ENCODE assay signal across 17 mouse cellular contexts in genomic region chr5:118388419-118388818, GRCm38 (mm10).
DNase-seq lines count a peak whose midpoint lies in the region; ATAC-seq and TF ChIP-seq lines count a peak whose summit lies in the region.
"Had no signal": no experiment of that assay in that cellular context is flagged by ENCODE, and none has a peak within 500 bp of the region (broad histone marks: within the 10 kb centered on the region; RNA-seq: fewer than 3 reads in every experiment).

No protein-coding gene starts in this region.

- 0 out of 2 replicates have a peak, but pooled peaks cover 4% of the 10 kb centered on the region for H3K9me3 ChIP-seq in hindbrain, postnatal 0 days (ENCODE audit: low read length)
- peaks cover 18% of the 10 kb centered on the region for H3K9me3 ChIP-seq in hindbrain, embryonic 12.5 days (replicated peaks)
- 0 out of 2 replicates have a peak, but pooled peaks cover 4% of the 10 kb centered on the region for H3K9me3 ChIP-seq in neural tube, embryonic 15.5 days (replicated peaks)

- 0 out of 2 replicates have a peak, but pooled peaks have one; percentile 40 for ATAC-seq in hindbrain, postnatal 0 days
- ATAC-seq in hindbrain, embryonic 12.5 days (ENCODE audit: low FRiP score): no peak
- ATAC-seq in neural tube, embryonic 15.5 days (ENCODE audit: low FRiP score): no peak
- ATAC-seq: Patski had no signal

- peaks cover 3% of the 10 kb centered on the region; the same call in 1 of the 2 replicates for H3K4me1 ChIP-seq in hindbrain, postnatal 0 days (ENCODE audit: insufficient read depth, low read length)
- H3K4me1 ChIP-seq in hindbrain, embryonic 12.5 days: no peaks in the 10 kb centered on the region; the same call in 1 of the 2 replicates
- 0 out of 2 replicates have a peak, but pooled peaks cover 2% of the 10 kb centered on the region for H3K4me1 ChIP-seq in neural tube, embryonic 15.5 days
- H3K4me1 ChIP-seq: liver, embryonic 13.5 days had no signal

- DNase-seq in cerebellum, postnatal 14 days: peak; percentile 87 to 88
- no peak for DNase-seq in cerebellum, adult 9-10 months
- peak; percentile 84 for DNase-seq in hindbrain, postnatal 0 days (ENCODE audit: low spot score)
- DNase-seq in right cerebral cortex, adult 18-20 months: peak; percentile 57
- no peak for DNase-seq in right cerebral cortex, adult 2 months (ENCODE audit: low spot score in 2 of 2)
- peak; percentile 51 to 79 for DNase-seq in left cerebral cortex, postnatal 25 days (ENCODE audit: low spot score in 2 of 2)
- DNase-seq: cerebellum, adult 9-11 months; gastrocnemius, adult 2 months; kidney, adult 2 months; liver, embryonic 13.5 days; thymus, adult 2 months had no signal

- no peak overlapping the region for H3K4me2 ChIP-seq in hindbrain, postnatal 0 days (ENCODE audit: low read depth, low read length)
- H3K4me2 ChIP-seq in hindbrain, embryonic 12.5 days (replicated peaks): no peak overlapping the region
- H3K4me2 ChIP-seq in neural tube, embryonic 15.5 days: no peak overlapping the region
- H3K4me2 ChIP-seq: liver, embryonic 13.5 days had no signal

- TF ChIP-seq CTCF in hindbrain, postnatal 0 days (IDR thresholded peaks at IDR 0.05; ENCODE audit: low read depth): no peak

- intact Hi-C loops in left cerebral cortex, postnatal 25 days (cut with DNase I): no loop called here

- 51% methylated on average over 6 of the region's 6 CpGs for WGBS in hindbrain, postnatal 0 days
- WGBS in hindbrain, embryonic 12.5 days: 91% methylated on average over 6 of the region's 6 CpGs
- 86% methylated on average over 6 of the region's 6 CpGs for WGBS in neural tube, embryonic 15.5 days

- no peaks in the 10 kb centered on the region for H3K36me3 ChIP-seq in hindbrain, postnatal 0 days (ENCODE audit: insufficient read depth, low read length)
- H3K36me3 ChIP-seq in hindbrain, embryonic 12.5 days: no peaks in the 10 kb centered on the region
- H3K36me3 ChIP-seq in neural tube, embryonic 15.5 days: no peaks in the 10 kb centered on the region
- H3K36me3 ChIP-seq: embryonic facial prominence, embryonic 10.5 days; liver, embryonic 13.5 days had no signal

- H3K9ac ChIP-seq in hindbrain, postnatal 0 days (replicated peaks; ENCODE audit: low read length): no peak overlapping the region
- no peak overlapping the region for H3K9ac ChIP-seq in hindbrain, embryonic 12.5 days
- H3K9ac ChIP-seq in neural tube, embryonic 15.5 days (replicated peaks): no peak overlapping the region
- H3K9ac ChIP-seq: liver, embryonic 13.5 days had no signal

- H3K27ac ChIP-seq in hindbrain, postnatal 0 days: no peak overlapping the region
- no peak overlapping the region for H3K27ac ChIP-seq in hindbrain, embryonic 12.5 days
- H3K27ac ChIP-seq in neural tube, embryonic 15.5 days (replicated peaks): no peak overlapping the region
- H3K27ac ChIP-seq: embryonic facial prominence, embryonic 10.5 days; gastrocnemius, adult 2 months; heart, adult 2 months; liver, embryonic 13.5 days had no signal

- no peaks in the 10 kb centered on the region for H3K27me3 ChIP-seq in hindbrain, postnatal 0 days (ENCODE audit: insufficient read depth, low read length)
- H3K27me3 ChIP-seq in hindbrain, embryonic 12.5 days: peaks cover 8% of the 10 kb centered on the region; the same call in 1 of the 2 replicates
- H3K27me3 ChIP-seq in neural tube, embryonic 15.5 days (replicated peaks): no peaks in the 10 kb centered on the region
- H3K27me3 ChIP-seq: Patski had no signal

- no peak overlapping the region for H3K4me3 ChIP-seq in hindbrain, postnatal 0 days (ENCODE audit: low read length)
- H3K4me3 ChIP-seq in hindbrain, embryonic 12.5 days: no peak overlapping the region
- H3K4me3 ChIP-seq in neural tube, embryonic 15.5 days (replicated peaks): no peak overlapping the region
- H3K4me3 ChIP-seq: embryonic facial prominence, embryonic 10.5 days; erythroblast, embryonic 14.5 days; gastrocnemius, adult 2 months; heart, adult 2 months; liver, embryonic 13.5 days had no signal

Comparison
In these comparisons a context has a peak if more than half of its experiments do, and no peak if none do; other contexts are left out.
1. DNase-seq: peak in cerebellum, postnatal 14 days (2 of 2), hindbrain, postnatal 0 days (single experiment), right cerebral cortex, adult 18-20 months (single experiment) and left cerebral cortex, postnatal 25 days (2 of 2); none in cerebellum, adult 9-10 months (single experiment) and right cerebral cortex, adult 2 months (0 of 2).